Mouse (Mus musculus) forebrain, embryonic 12.5 days (tissue): ENCODE measurements around the gene Pramef25. TPM values are rescaled to one million over a fixed set of nuclear protein-coding genes. Genes with fewer than 3 reads are reported as not detected.
"Not testable (repeated sequence)": the region's sequence is repeated elsewhere in the genome, so short reads cannot be mapped to it uniquely, and the experiment has no call there.

Source experiments
- ATAC-seq: fragments of 200-750 bp; cut with Nextera tagmentation; 2 replicates; pipeline ENCODE4 v1.8.0; 2017; ENCODE audit warnings: moderate TSS enrichment; ENCODE audit not compliant: low FRiP score
- H3K27ac ChIP-seq: fragments of 300-500 bp; sonication (generic); 2 replicates; pipeline ENCODE4 v1.5.1; 2016; ENCODE audit warnings: mild to moderate bottlenecking
- H3K27me3 ChIP-seq: fragments of 300-500 bp; sonication (generic); 2 replicates; pipeline ENCODE4 v1.6.1; 2016; ENCODE audit warnings: mild to moderate bottlenecking
- H3K36me3 ChIP-seq: fragments of 300-500 bp; sonication (generic); replicated peaks from 2 replicates; pipeline ENCODE4 v1.6.1; 2016; ENCODE audit warnings: mild to moderate bottlenecking
- H3K4me1 ChIP-seq: fragments of 300-500 bp; sonication (generic); 2 replicates; pipeline ENCODE4 v1.6.1; 2016
- H3K4me2 ChIP-seq: fragments of 300-500 bp; sonication (generic); 2 replicates; pipeline ENCODE4 v1.6.1; 2016; ENCODE audit warnings: mild to moderate bottlenecking, moderate library complexity
- H3K4me3 ChIP-seq: fragments of 300-500 bp; sonication (generic); replicated peaks from 2 replicates; pipeline ENCODE4 v1.5.1; 2016; ENCODE audit warnings: mild to moderate bottlenecking
- H3K9ac ChIP-seq: fragments of 300-500 bp; sonication (generic); 2 replicates; pipeline ENCODE4 v1.6.1; 2016; ENCODE audit warnings: mild to moderate bottlenecking
- H3K9me3 ChIP-seq: fragments of 300-500 bp; sonication (generic); 2 replicates; pipeline ENCODE4 v1.6.1; 2016
- WGBS: fragments of 180-500 bp; shearing (Covaris S2); methylation state at CpG from one replicate; pipeline ENCODE4 v1.1.7; 2016; 5-methylcytosine and 5-hydroxymethylcytosine counted together
- polyA plus RNA-seq: library from polyadenylated mRNA; unstranded; fragments of >200 nt; fragmentation: Nextera tagmentation; extraction: Ambion mirVana; gene quantifications from 2 replicates; pipeline ENCODE4 v1.2.1, GENCODE M21; 2016

The Pramef25 gene
- not detected in 2 replicates for polyA plus RNA-seq

GRCm38 (mm10) chr4:143950916-143951315 lies at the start of gene Pramef25:
Gene Pramef25 (minus strand): TSS chr4:143951016.
- not testable (repeated sequence) for ATAC-seq, H3K27me3 ChIP-seq, H3K4me3 ChIP-seq, H3K27ac ChIP-seq, H3K36me3 ChIP-seq, H3K4me2 ChIP-seq, H3K4me1 ChIP-seq, H3K9ac ChIP-seq
- H3K9me3 ChIP-seq = 0 out of 2 replicates have a peak, but pooled peaks cover 13% of the 10 kb centered on the region
- WGBS = 91% methylated on average over 1 of the region's 1 CpGs

- H3K4me3 ChIP-seq, H3K27me3 ChIP-seq, H3K9ac ChIP-seq, ATAC-seq, H3K4me2 ChIP-seq, H3K9me3 ChIP-seq, H3K36me3 ChIP-seq, H3K4me1 ChIP-seq, H3K27ac ChIP-seq: not testable (repeated sequence)
- 48% methylated on average over 3 of the region's 3 CpGs for WGBS
Observed at GRCm38 (mm10) chr4:143994269-143994668, 43.5 kb upstream of the Pramef25 start, which contains the start of gene Pramef17. Gene Pramef17 (minus strand): TSS chr4:143994369.

- H3K27me3 ChIP-seq, H3K4me3 ChIP-seq, H3K27ac ChIP-seq, H3K4me2 ChIP-seq, H3K9me3 ChIP-seq, H3K4me1 ChIP-seq, H3K9ac ChIP-seq, H3K36me3 ChIP-seq, ATAC-seq: not testable (repeated sequence)
- WGBS = 94% methylated on average over 17 of the region's 17 CpGs
Observed at GRCm38 (mm10) chr4:143988126-143988525, 37.3 kb upstream of the Pramef25 start.

GRCm38 (mm10) chr4:143987475-143987941 lies 36.7 kb upstream of the Pramef25 start:
- not testable (repeated sequence) for H3K9ac ChIP-seq, H3K27ac ChIP-seq, H3K4me3 ChIP-seq, H3K27me3 ChIP-seq, H3K4me2 ChIP-seq, ATAC-seq, H3K36me3 ChIP-seq, H3K4me1 ChIP-seq, H3K9me3 ChIP-seq
- 91% methylated on average over 13 of the region's 17 CpGs for WGBS

GRCm38 (mm10) chr4:143985733-143986132 lies 34.9 kb upstream of the Pramef25 start:
- not testable (repeated sequence) for H3K27ac ChIP-seq

GRCm38 (mm10) chr4:143985165-143985564 lies 34.3 kb upstream of the Pramef25 start:
- not testable (repeated sequence) for H3K27me3 ChIP-seq, H3K4me2 ChIP-seq, H3K36me3 ChIP-seq, H3K9me3 ChIP-seq, H3K4me1 ChIP-seq, H3K27ac ChIP-seq, ATAC-seq, H3K4me3 ChIP-seq, H3K9ac ChIP-seq
- whole genome bisulfite sequencing = no CpG with 5 or more reads among the region's 7 CpGs

More at GRCm38 (mm10) chr4:143985733-143986132, 34.9 kb upstream of the Pramef25 start:
- H3K9ac ChIP-seq, H3K4me3 ChIP-seq, H3K27me3 ChIP-seq, H3K9me3 ChIP-seq, H3K4me1 ChIP-seq, ATAC-seq, H3K36me3 ChIP-seq, H3K4me2 ChIP-seq: not testable (repeated sequence)
- 98% methylated on average over 3 of the region's 9 CpGs for WGBS

GRCm38 (mm10) chr4:143983446-143983845 lies 32.6 kb upstream of the Pramef25 start:
- H3K27me3 ChIP-seq, H3K27ac ChIP-seq, H3K4me1 ChIP-seq, H3K9me3 ChIP-seq, ATAC-seq, H3K9ac ChIP-seq, H3K36me3 ChIP-seq, H3K4me2 ChIP-seq, H3K4me3 ChIP-seq: not testable (repeated sequence)
- 46% methylated on average over 1 of the region's 1 CpGs for WGBS

GRCm38 (mm10) chr4:143966850-143967249 lies 16.0 kb upstream of the Pramef25 start, which contains the start of gene Gm13101:
Gene Gm13101 (minus strand): TSS chr4:143966950.
- not testable (repeated sequence) for ATAC-seq, H3K9me3 ChIP-seq, H3K36me3 ChIP-seq, H3K4me1 ChIP-seq, H3K4me3 ChIP-seq, H3K27ac ChIP-seq, H3K27me3 ChIP-seq, H3K9ac ChIP-seq, H3K4me2 ChIP-seq
- 52% methylated on average over 2 of the region's 2 CpGs for WGBS

- H3K9me3 ChIP-seq = peaks cover 19% of the 10 kb centered on the region
- H3K36me3 ChIP-seq, H3K4me3 ChIP-seq, H3K9ac ChIP-seq, H3K27me3 ChIP-seq, H3K4me2 ChIP-seq, H3K4me1 ChIP-seq, ATAC-seq, H3K27ac ChIP-seq: not testable (repeated sequence)
- 82% methylated on average over 1 of the region's 1 CpGs for WGBS
Observed at GRCm38 (mm10) chr4:143900280-143900679, 50.5 kb downstream of the Pramef25 start, which contains the start of gene Pramef6. Gene Pramef6 (minus strand): TSS chr4:143900380.

Other genes with a start within 250 kb of the Pramef25 start
- gene Gm13089, start 248.3 kb downstream of the Pramef25 start, polyA plus RNA-seq = not detected in 2 replicates
- not detected in 2 replicates for gene Gm13078, start 231.6 kb downstream of the Pramef25 start, polyA plus RNA-seq
- not detected in 2 replicates for gene Gm13023, start 161.7 kb downstream of the Pramef25 start, polyA plus RNA-seq
- not detected in 2 replicates for gene Gm13084, start 134.9 kb downstream of the Pramef25 start, polyA plus RNA-seq
- not detected in 2 replicates for gene Gm13103, start 104.5 kb downstream of the Pramef25 start, polyA plus RNA-seq
- gene Pramef6, start 50.6 kb downstream of the Pramef25 start, polyA plus RNA-seq = not detected in 2 replicates
- not detected in 2 replicates for gene Gm13101, start 15.9 kb upstream of the Pramef25 start, polyA plus RNA-seq
- gene Pramef17, start 43.4 kb upstream of the Pramef25 start, polyA plus RNA-seq = not detected in 2 replicates
- gene Pramel4, start 108.1 kb upstream of the Pramef25 start, polyA plus RNA-seq = not detected in 2 replicates
- not detected in 2 replicates for gene Gm13102, start 155.5 kb upstream of the Pramef25 start, polyA plus RNA-seq
- gene Oog3, start 211.6 kb upstream of the Pramef25 start, polyA plus RNA-seq = not detected in 2 replicates
- not detected in 2 replicates for gene Oog2, start 239.7 kb upstream of the Pramef25 start, polyA plus RNA-seq